Mouse (Mus musculus): ENCODE measurements around the gene Elf1.

- TF ChIP-seq POLR2A (IDR thresholded peaks at IDR 0.05; ENCODE audit: low read depth, low read length) (no peak), CTCF (conservative IDR thresholded peaks at IDR 0.05; ENCODE audit: insufficient read depth, insufficient read length, low read depth, low read length) (no peak)
Observed at GRCm38 (mm10) chr14:79483611-79484120, 2.7 kb downstream of the Elf1 start.
